Mouse (Mus musculus) C2C12 (cell line): ENCODE data around the gene Rbpms2.

Experiments used
- CTCF ChIP-seq: IDR thresholded peaks from one replicate; pipeline ENCODE4 v1.5.1; 2011; ENCODE audit not compliant: control insufficient read depth, insufficient read depth, insufficient read length
- FOSL1 ChIP-seq: IDR thresholded peaks from one replicate; pipeline ENCODE4 v1.8.0; 2011; ENCODE audit warnings: mild to moderate bottlenecking, low read length; ENCODE audit not compliant: poor library complexity, insufficient read depth, severe bottlenecking
- MAX ChIP-seq: IDR thresholded peaks from one replicate; pipeline ENCODE4 v1.6.1; 2011; ENCODE audit warnings: mild to moderate bottlenecking, control low read depth
- MYOG ChIP-seq: IDR thresholded peaks from one replicate; pipeline ENCODE4 v1.6.1; 2011; ENCODE audit not compliant: control insufficient read depth, insufficient read length; ENCODE audit errors: extremely low read depth
- USF1 ChIP-seq: IDR thresholded peaks from one replicate; pipeline ENCODE4 v1.6.1; 2011; ENCODE audit warnings: low read depth, mild to moderate bottlenecking, control low read depth, moderate library complexity

- no peak for TF ChIP-seq CTCF
- no peak for TF ChIP-seq MAX
- TF ChIP-seq USF1 = no peak
- no peak for TF ChIP-seq MYOG
- no peak for TF ChIP-seq FOSL1
Measured at GRCm38 (mm10) chr9:65667701-65668100, 38.3 kb downstream of the Rbpms2 start, which contains the start of gene Oaz2.
